In genomic region chr11:74546165-74546564, GRCm38 (mm10) we compare ENCODE assay signal across 9 mouse cellular contexts.
A peak's percentile ranks its signal among the peaks of the same experiment; 100 is the strongest.
DNase-seq lines count a peak whose midpoint lies in the region; ATAC-seq and TF ChIP-seq lines count a peak whose summit lies in the region.
"Had no signal": no experiment of that assay in that cellular context is flagged by ENCODE, and none has a peak within 500 bp of the region (broad histone marks: within the 10 kb centered on the region; RNA-seq: fewer than 3 reads in every experiment).

No protein-coding gene starts in this region.

- no peak for TF ChIP-seq EP300 in heart, postnatal 0 days (IDR thresholded peaks at IDR 0.05; ENCODE audit: low read depth)

- 0 out of 2 replicates have a peak, but pooled peaks cover 5% of the 10 kb centered on the region for H3K4me1 ChIP-seq in heart, postnatal 0 days (ENCODE audit: control insufficient read depth, insufficient read depth)
- H3K4me1 ChIP-seq in heart, embryonic 12.5 days (replicated peaks) = peaks cover 28% of the 10 kb centered on the region
- no peaks in the 10 kb centered on the region for H3K4me1 ChIP-seq in kidney, postnatal 0 days (replicated peaks; ENCODE audit: insufficient read depth, low read length)

- no peak overlapping the region for H3K9ac ChIP-seq in heart, postnatal 0 days (replicated peaks; ENCODE audit: low read depth, low read length)
- no peak overlapping the region for H3K9ac ChIP-seq in heart, embryonic 12.5 days
- H3K9ac ChIP-seq in kidney, postnatal 0 days (ENCODE audit: low read depth, low read length) = no peak overlapping the region
- H3K9ac ChIP-seq: embryonic facial prominence, embryonic 13.5 days had no signal

- TF ChIP-seq CTCF in heart, postnatal 0 days (IDR thresholded peaks at IDR 0.05; ENCODE audit: low read depth) = peak; percentile 60
- TF ChIP-seq CTCF in kidney, postnatal 0 days (IDR thresholded peaks at IDR 0.05; ENCODE audit: low read depth) = peak; percentile 69

- no peaks in the 10 kb centered on the region for H3K9me3 ChIP-seq in heart, postnatal 0 days (replicated peaks; ENCODE audit: control insufficient read depth, low read length)
- no peaks in the 10 kb centered on the region for H3K9me3 ChIP-seq in heart, embryonic 12.5 days (replicated peaks)
- H3K9me3 ChIP-seq in kidney, postnatal 0 days (replicated peaks; ENCODE audit: low read length) = no peaks in the 10 kb centered on the region
- H3K9me3 ChIP-seq: embryonic facial prominence, embryonic 13.5 days had no signal

- H3K4me3 ChIP-seq in heart, postnatal 0 days (ENCODE audit: low read depth, low read length) = no peak overlapping the region
- no peak overlapping the region for H3K4me3 ChIP-seq in heart, embryonic 12.5 days
- no peak overlapping the region for H3K4me3 ChIP-seq in kidney, postnatal 0 days (replicated peaks; ENCODE audit: low read depth, low read length)

- H3K27me3 ChIP-seq in heart, postnatal 0 days (ENCODE audit: control insufficient read depth, insufficient read depth, low read length) = no peaks in the 10 kb centered on the region
- no peaks in the 10 kb centered on the region for H3K27me3 ChIP-seq in heart, embryonic 12.5 days (replicated peaks)
- no peaks in the 10 kb centered on the region for H3K27me3 ChIP-seq in kidney, postnatal 0 days (ENCODE audit: insufficient read depth, low read length)
- H3K27me3 ChIP-seq: embryonic facial prominence, embryonic 13.5 days had no signal

- no peak for ATAC-seq in heart, postnatal 0 days (ENCODE audit: insufficient read depth, low read depth)
- no peak for ATAC-seq in heart, embryonic 12.5 days (ENCODE audit: insufficient number of reproducible peaks, low FRiP score)
- no peak for ATAC-seq in kidney, postnatal 0 days (replicated peaks; ENCODE audit: low FRiP score, low read depth)
- peak; percentile 54 for ATAC-seq in megakaryocyte progenitor cell, adult 5-6 weeks (replicated peaks; ENCODE audit: poor library complexity)

- no peak overlapping the region for H3K27ac ChIP-seq in heart, postnatal 0 days (ENCODE audit: low read depth)
- no peak overlapping the region for H3K27ac ChIP-seq in heart, embryonic 12.5 days (ENCODE audit: poor library complexity, severe bottlenecking)
- no peak overlapping the region for H3K27ac ChIP-seq in kidney, postnatal 0 days
- H3K27ac ChIP-seq: embryonic facial prominence, embryonic 13.5 days had no signal

- H3K4me2 ChIP-seq in heart, postnatal 0 days (ENCODE audit: low read depth, low read length) = no peak overlapping the region
- H3K4me2 ChIP-seq in heart, embryonic 12.5 days = no peak overlapping the region
- H3K4me2 ChIP-seq in kidney, postnatal 0 days (ENCODE audit: low read length) = no peak overlapping the region

- no peaks in the 10 kb centered on the region for H3K36me3 ChIP-seq in heart, postnatal 0 days (replicated peaks; ENCODE audit: control insufficient read depth, insufficient read depth, low read length)
- H3K36me3 ChIP-seq in heart, embryonic 12.5 days = no peaks in the 10 kb centered on the region
- no peaks in the 10 kb centered on the region for H3K36me3 ChIP-seq in kidney, postnatal 0 days (ENCODE audit: insufficient read depth, low read length)
- H3K36me3 ChIP-seq: embryonic facial prominence, embryonic 13.5 days had no signal

- 28% methylated on average over 4 of the region's 4 CpGs for WGBS in heart, postnatal 0 days
- WGBS in heart, embryonic 12.5 days = 34% methylated on average over 4 of the region's 4 CpGs
- WGBS in kidney, postnatal 0 days = 58% methylated on average over 4 of the region's 4 CpGs

- no peak for DNase-seq in heart, postnatal 0 days (ENCODE audit: low spot score)
- DNase-seq in A20 (ENCODE audit: low read depth, low spot score) (peak; percentile 75), R1 (ENCODE audit: low read depth, low spot score) (peak; percentile 80)
- DNase-seq in embryo, embryonic 10 days (ENCODE audit: low spot score) = peak; percentile 81
- DNase-seq in kidney, postnatal 0 days (ENCODE audit: low spot score) = peak; percentile 71
- no peak for DNase-seq in frontal cortex, postnatal 14 days (ENCODE audit: low spot score in 2 of 2)

Comparison
In these comparisons a context has a peak if more than half of its experiments do, and no peak if none do; other contexts are left out.
1. DNase-seq: peak in A20 (single experiment), R1 (single experiment), embryo, embryonic 10 days (single experiment) and kidney, postnatal 0 days (single experiment); none in heart, postnatal 0 days (single experiment) and frontal cortex, postnatal 14 days (0 of 2).